Mouse (Mus musculus): Measurements from ENCODE around the gene Pdx1.

GRCm38 (mm10) chr5:147307398-147307785, 37.6 kb downstream of the Pdx1 start:
- TF ChIP-seq CHD2 (IDR thresholded peaks at IDR 0.05; ENCODE audit: low read length) (no peak), RCOR1 (IDR thresholded peaks at IDR 0.05; ENCODE audit: low read depth, low read length) (no peak), E2F4 (IDR thresholded peaks at IDR 0.05; ENCODE audit: borderline replicate concordance, low read depth, low read length) (no peak), ETS1 (IDR thresholded peaks at IDR 0.05; ENCODE audit: low read depth, low read length) (no peak), POLR2A (IDR thresholded peaks at IDR 0.05; ENCODE audit: control insufficient read depth in 1 of 2, insufficient read depth in 1 of 2, low read depth in 1 of 2, low read length in 2 of 2, poor library complexity in 1 of 2) (no peak), POLR2AphosphoS5 (IDR thresholded peaks at IDR 0.05; ENCODE audit: borderline replicate concordance, low read depth, low read length) (no peak), CTCF (IDR thresholded peaks at IDR 0.05 in 2 of 3, conservative IDR thresholded peaks at IDR 0.05 in 1 of 3; ENCODE audit: control insufficient read depth in 1 of 3, insufficient read depth in 1 of 3, low read depth in 2 of 3, low read length in 3 of 3, poor library complexity in 1 of 3, severe bottlenecking in 1 of 3) (no peak), USF1 (IDR thresholded peaks at IDR 0.05; ENCODE audit: low read depth, low read length) (no peak)

Measured in MEL (cell line).